Mouse (Mus musculus) hindbrain, embryonic 10.5 days (tissue): Measurements from ENCODE around the gene Tmem189. TPM values are rescaled to one million over a fixed set of nuclear protein-coding genes. Genes with fewer than 3 reads are reported as not detected.

Source experiments
- DNase-seq: peaks from one replicate; pipeline ENCODE4 v3.0.0-alpha.2; 2017; ENCODE audit warnings: low spot score
- H3K27ac ChIP-seq: fragments of 300-500 bp; sonication (generic); 2 replicates; pipeline ENCODE4 v1.5.1; 2016; ENCODE audit warnings: mild to moderate bottlenecking, moderate library complexity
- H3K27me3 ChIP-seq: fragments of 300-500 bp; sonication (generic); 2 replicates; pipeline ENCODE4 v1.6.1; 2016; ENCODE audit warnings: mild to moderate bottlenecking; ENCODE audit not compliant: poor library complexity, insufficient read depth, severe bottlenecking
- H3K36me3 ChIP-seq: fragments of 300-500 bp; sonication (generic); 2 replicates; pipeline ENCODE4 v1.6.1; 2016; ENCODE audit warnings: mild to moderate bottlenecking, moderate library complexity
- H3K4me1 ChIP-seq: fragments of 300-500 bp; sonication (generic); replicated peaks from 2 replicates; pipeline ENCODE4 v1.6.1; 2016; ENCODE audit warnings: mild to moderate bottlenecking
- H3K4me3 ChIP-seq: fragments of 300-500 bp; sonication (generic); 2 replicates; pipeline ENCODE4 v1.5.1; 2016; ENCODE audit warnings: mild to moderate bottlenecking, moderate library complexity
- H3K9me3 ChIP-seq: fragments of 300-500 bp; sonication (generic); 2 replicates; pipeline ENCODE4 v1.6.1; 2016; ENCODE audit warnings: mild to moderate bottlenecking, moderate library complexity
- WGBS: fragments of 180-500 bp; shearing (Covaris S2); methylation state at CpG from one replicate; pipeline ENCODE4 v1.1.7; 2016; 5-methylcytosine and 5-hydroxymethylcytosine counted together
- polyA plus RNA-seq: library from polyadenylated mRNA; unstranded; fragments of >200 nt; fragmentation: Nextera tagmentation; extraction: Ambion mirVana; gene quantifications from 2 replicates; pipeline ENCODE4 v1.2.1, GENCODE M21; 2016

The Tmem189 gene
- polyA plus RNA-seq, 1 experiment from 2014 or later = 41.2 TPM

DNA sequence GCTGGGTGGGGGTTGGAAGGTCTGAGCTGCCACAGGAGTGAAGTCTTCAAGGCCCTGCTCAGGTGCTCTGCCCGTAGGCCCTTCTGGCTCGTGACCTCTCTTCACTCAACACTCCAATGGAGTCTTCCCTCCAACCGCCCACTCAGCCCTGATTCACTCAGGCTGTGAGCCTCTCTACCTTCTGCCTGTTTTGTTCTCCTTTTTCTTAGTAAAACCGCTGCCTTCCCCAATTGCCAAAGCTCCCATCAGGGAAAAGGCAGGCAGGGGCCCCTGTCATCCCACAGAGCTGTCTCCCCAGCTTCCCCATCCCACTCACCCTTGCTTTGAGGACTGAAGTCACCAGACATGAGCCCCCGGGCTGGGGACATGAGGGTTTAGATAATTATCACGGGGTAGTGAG, 25.4 kb upstream of the Tmem189 start:
- no peaks in the 10 kb centered on the region for H3K36me3 ChIP-seq
- H3K9me3 ChIP-seq = no peaks in the 10 kb centered on the region
- no peak for DNase-seq
- no peak overlapping the region for H3K4me3 ChIP-seq
- no peak overlapping the region for H3K27ac ChIP-seq
- 0 out of 2 replicates have a peak, but pooled peaks cover 3% of the 10 kb centered on the region for H3K27me3 ChIP-seq
- WGBS = 75% methylated on average over 6 of the region's 6 CpGs
- peaks cover 11% of the 10 kb centered on the region; the same call in 1 of the 2 replicates for H3K4me1 ChIP-seq

DNA sequence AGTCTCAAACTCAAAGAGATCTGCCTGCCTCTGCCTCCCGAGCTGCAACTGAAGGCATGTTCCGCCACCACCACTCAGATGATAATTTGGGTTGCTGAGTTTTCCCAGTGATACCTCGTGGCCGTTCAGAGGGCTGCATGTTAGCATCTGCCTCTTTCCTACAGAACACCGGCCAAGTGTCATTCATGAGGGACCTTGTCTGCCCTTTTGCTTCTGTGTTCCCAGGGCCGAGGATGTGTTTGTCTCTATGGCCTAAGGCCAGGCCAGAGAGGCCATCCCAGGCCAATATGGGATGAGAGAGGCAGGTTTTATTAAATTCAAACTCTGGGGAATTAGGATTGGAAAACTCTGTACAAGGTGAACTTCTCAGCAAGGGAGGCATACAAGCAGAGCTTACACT, 24.7 kb upstream of the Tmem189 start:
- Histone ChIP-seq H3K36me3 (no peaks in the 10 kb centered on the region), H3K4me3 (no peak overlapping the region), H3K9me3 (no peaks in the 10 kb centered on the region), H3K27me3 (0 out of 2 replicates have a peak, but pooled peaks cover 5% of the 10 kb centered on the region), H3K27ac (no peak overlapping the region), H3K4me1 (peaks cover 12% of the 10 kb centered on the region; the same call in 1 of the 2 replicates)
- 89% methylated on average over 6 of the region's 6 CpGs for WGBS
- no peak for DNase-seq

- Histone ChIP-seq H3K27me3 (peaks cover 13% of the 10 kb centered on the region; the same call in 1 of the 2 replicates), H3K4me1 (peaks cover 19% of the 10 kb centered on the region), H3K4me3 (no peak overlapping the region), H3K27ac (no peak overlapping the region), H3K9me3 (no peaks in the 10 kb centered on the region), H3K36me3 (no peaks in the 10 kb centered on the region)
- DNase-seq = no peak
- WGBS = 79% methylated on average over 19 of the region's 23 CpGs
These were observed 23.5 kb upstream of the Tmem189 start for GRCm38 (mm10) chr2:167712872-167713821.

DNA sequence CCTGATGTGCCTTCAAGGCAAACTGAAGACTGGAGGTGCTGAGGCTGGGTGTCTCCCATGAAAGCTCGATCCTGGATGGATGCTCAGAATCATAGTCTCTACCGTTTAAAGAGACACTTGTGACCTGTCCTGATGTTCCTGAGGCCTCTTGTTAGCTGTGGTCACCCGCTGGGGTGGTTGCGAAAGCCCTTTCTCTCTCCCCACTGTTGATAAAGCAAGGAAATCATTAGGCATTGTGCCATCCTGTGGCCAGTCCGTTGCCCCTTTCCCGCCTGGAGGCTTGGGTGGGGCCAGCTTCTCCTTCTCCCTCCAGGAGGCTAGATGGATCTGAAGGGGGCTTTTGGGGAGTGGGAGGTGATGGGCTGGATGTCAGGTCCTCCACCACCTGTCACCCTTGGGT, 21.0 kb upstream of the Tmem189 start:
- WGBS = 59% methylated on average over 6 of the region's 6 CpGs
- no peak overlapping the region for H3K27ac ChIP-seq

GRCm38 (mm10) chr2:167709969-167710368, 20.3 kb upstream of the Tmem189 start:
- H3K27me3 ChIP-seq = peaks cover 13% of the 10 kb centered on the region; the same call in 1 of the 2 replicates
- H3K4me1 ChIP-seq = peaks cover 24% of the 10 kb centered on the region
- H3K9me3 ChIP-seq = no peaks in the 10 kb centered on the region
- H3K4me3 ChIP-seq = no peak overlapping the region
- no peak for DNase-seq
- 63% methylated on average over 6 of the region's 6 CpGs for WGBS
- H3K27ac ChIP-seq = no peak overlapping the region
- no peaks in the 10 kb centered on the region for H3K36me3 ChIP-seq

More for the DNA sequence above, 21.0 kb upstream of the Tmem189 start:
- no peak for DNase-seq
- Histone ChIP-seq H3K4me1 (peaks cover 24% of the 10 kb centered on the region), H3K36me3 (no peaks in the 10 kb centered on the region), H3K9me3 (no peaks in the 10 kb centered on the region), H3K4me3 (no peak overlapping the region), H3K27me3 (peaks cover 13% of the 10 kb centered on the region; the same call in 1 of the 2 replicates)

GRCm38 (mm10) chr2:167708373-167708772, 18.8 kb upstream of the Tmem189 start:
- Histone ChIP-seq H3K27ac (0 out of 2 replicates have a peak overlapping the region, but pooled peaks have one; percentile 35), H3K9me3 (no peaks in the 10 kb centered on the region), H3K36me3 (no peaks in the 10 kb centered on the region), H3K4me3 (no peak overlapping the region), H3K27me3 (peaks cover 13% of the 10 kb centered on the region), H3K4me1 (peaks cover 31% of the 10 kb centered on the region)
- WGBS = 68% methylated on average over 15 of the region's 15 CpGs
- no peak for DNase-seq

DNA sequence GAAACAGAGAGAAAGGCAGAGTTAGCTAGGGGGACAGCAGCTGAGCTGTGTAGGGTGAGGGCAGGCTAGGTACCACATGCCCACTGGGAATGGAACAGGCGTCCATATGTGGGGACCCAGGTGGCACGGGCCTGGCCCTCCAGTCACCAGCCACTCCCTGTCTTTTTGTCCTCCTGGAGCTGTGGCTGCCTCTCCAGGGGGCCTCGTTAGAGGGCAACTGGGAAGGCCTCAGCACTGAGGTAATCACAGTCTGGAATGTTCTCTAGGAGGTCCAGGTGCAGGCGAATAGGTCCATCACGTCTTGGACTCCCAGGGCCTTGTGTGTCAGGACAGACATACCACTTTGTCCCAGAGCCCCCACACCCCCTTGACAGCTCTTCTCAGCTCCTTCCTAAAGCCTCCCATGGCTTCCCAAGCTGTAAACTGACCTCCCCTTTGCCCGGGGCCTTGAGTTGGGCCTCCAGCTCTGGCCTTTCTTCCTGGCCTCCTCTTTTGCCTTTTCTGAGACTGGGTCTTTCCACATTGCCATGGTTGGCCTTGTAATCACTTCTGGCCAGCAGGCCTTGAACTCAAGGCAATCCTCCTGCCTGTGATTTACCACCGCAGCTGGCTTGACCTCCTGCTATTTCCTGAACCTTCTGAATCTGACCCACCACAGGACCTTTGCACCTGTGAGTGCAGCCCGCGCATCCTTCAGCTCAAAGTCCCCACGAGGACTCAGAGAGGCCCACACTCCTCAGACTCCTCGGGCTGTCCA, 16.7 kb upstream of the Tmem189 start:
- H3K27me3 ChIP-seq = peaks cover 13% of the 10 kb centered on the region
- 76% methylated on average over 11 of the region's 11 CpGs for WGBS

GRCm38 (mm10) chr2:167704409-167704808, 14.8 kb upstream of the Tmem189 start:
- 89% methylated on average over 4 of the region's 4 CpGs for WGBS
- H3K9me3 ChIP-seq = no peaks in the 10 kb centered on the region
- 0 out of 2 replicates have a peak overlapping the region, but pooled peaks have one; percentile 3 for H3K27ac ChIP-seq
- no peak for DNase-seq
- H3K4me3 ChIP-seq = no peak overlapping the region
- peaks cover 8% of the 10 kb centered on the region for H3K27me3 ChIP-seq
- peaks cover 26% of the 10 kb centered on the region for H3K4me1 ChIP-seq
- H3K36me3 ChIP-seq = no peaks in the 10 kb centered on the region

More for the DNA sequence above, 16.7 kb upstream of the Tmem189 start:
- 0 out of 2 replicates have a peak overlapping the region, but pooled peaks have one; percentile 9 for H3K27ac ChIP-seq
- no peaks in the 10 kb centered on the region for H3K9me3 ChIP-seq
- DNase-seq = no peak
- H3K36me3 ChIP-seq = no peaks in the 10 kb centered on the region
- no peak overlapping the region for H3K4me3 ChIP-seq
- peaks cover 35% of the 10 kb centered on the region for H3K4me1 ChIP-seq

DNA sequence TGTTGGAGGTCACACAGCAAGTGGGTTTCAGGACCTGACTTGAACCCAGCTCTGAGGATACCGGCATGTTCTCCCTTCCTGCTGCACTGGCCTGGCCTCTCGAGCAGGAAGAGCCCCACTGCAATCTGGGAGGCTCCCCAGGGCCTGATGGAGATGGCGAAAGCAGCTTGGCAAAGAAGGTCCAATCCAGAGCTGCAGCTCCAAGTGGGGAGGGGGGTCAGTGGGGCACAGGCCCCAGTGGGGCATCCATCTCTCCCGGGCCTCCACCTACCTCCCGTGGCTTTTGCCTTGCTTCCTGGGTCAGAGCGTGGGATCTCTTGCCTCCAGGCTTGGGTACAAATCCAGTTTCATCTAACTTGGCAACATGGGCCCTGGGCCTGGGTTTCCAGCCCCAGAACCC, 12.5 kb upstream of the Tmem189 start:
- Histone ChIP-seq H3K9me3 (no peaks in the 10 kb centered on the region), H3K27me3 (no peaks in the 10 kb centered on the region; the same call in none of the 2 replicates), H3K36me3 (no peaks in the 10 kb centered on the region), H3K4me3 (no peak overlapping the region), H3K4me1 (peaks cover 18% of the 10 kb centered on the region; the same call in 1 of the 2 replicates), H3K27ac (no peak overlapping the region)
- 71% methylated on average over 6 of the region's 6 CpGs for WGBS
- DNase-seq = no peak

DNA sequence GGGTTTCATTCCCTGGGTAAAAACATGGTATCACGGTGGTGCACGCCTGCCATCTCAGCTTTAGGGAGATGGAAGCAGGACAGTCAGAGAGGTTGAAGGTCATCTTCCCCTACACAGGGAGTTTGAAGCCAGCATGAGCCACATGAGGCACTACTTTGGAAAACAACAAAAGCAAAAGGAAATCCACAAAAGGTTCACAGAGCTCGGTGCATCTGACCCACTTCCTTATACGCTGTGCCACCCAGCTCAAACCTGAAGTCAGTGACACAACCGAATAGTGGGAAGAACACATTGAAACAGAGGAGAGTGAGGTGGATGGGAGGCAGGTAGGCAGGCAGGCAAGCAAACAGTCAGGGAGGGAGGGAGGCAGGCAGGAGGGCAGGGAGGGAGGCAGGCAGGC, 11.8 kb upstream of the Tmem189 start:
- Histone ChIP-seq H3K36me3 (no peaks in the 10 kb centered on the region), H3K27me3 (no peaks in the 10 kb centered on the region; the same call in none of the 2 replicates), H3K9me3 (no peaks in the 10 kb centered on the region), H3K4me1 (peaks cover 18% of the 10 kb centered on the region; the same call in 1 of the 2 replicates), H3K27ac (no peak overlapping the region), H3K4me3 (no peak overlapping the region)
- WGBS = 76% methylated on average over 5 of the region's 5 CpGs
- DNase-seq = no peak

DNA sequence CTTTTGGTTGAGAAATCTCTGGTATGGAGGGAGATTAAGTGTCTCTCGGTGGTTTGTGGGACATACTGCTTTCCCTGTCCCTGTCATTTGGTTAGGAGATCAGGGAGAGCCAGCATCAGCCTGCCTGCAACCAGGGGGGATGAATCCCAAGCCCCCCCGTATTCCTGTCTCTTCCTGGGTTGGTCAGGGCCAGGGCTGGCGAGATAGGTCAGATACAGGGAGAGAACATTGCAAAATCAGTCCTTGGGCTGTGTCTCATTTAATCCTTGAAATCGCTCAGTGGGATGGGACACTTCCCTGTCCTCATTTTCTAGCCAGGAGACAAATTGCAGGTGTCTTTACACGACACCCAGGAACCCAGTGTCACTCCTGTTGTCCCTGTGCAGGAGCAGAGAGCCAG, 10.4 kb upstream of the Tmem189 start:
- no peaks in the 10 kb centered on the region; the same call in 1 of the 2 replicates for H3K27me3 ChIP-seq
- WGBS = 83% methylated on average over 5 of the region's 5 CpGs
- DNase-seq = no peak
- peaks cover 6% of the 10 kb centered on the region for H3K9me3 ChIP-seq
- H3K27ac ChIP-seq = no peak overlapping the region
- peaks cover 25% of the 10 kb centered on the region for H3K4me1 ChIP-seq
- H3K36me3 ChIP-seq = no peaks in the 10 kb centered on the region
- H3K4me3 ChIP-seq = no peak overlapping the region

GRCm38 (mm10) chr2:167697902-167698301, 8.3 kb upstream of the Tmem189 start:
- DNase-seq = no peak
- Histone ChIP-seq H3K9me3 (peaks cover 9% of the 10 kb centered on the region), H3K4me3 (no peak overlapping the region), H3K27ac (no peak overlapping the region), H3K36me3 (no peaks in the 10 kb centered on the region), H3K4me1 (peaks cover 18% of the 10 kb centered on the region), H3K27me3 (no peaks in the 10 kb centered on the region; the same call in 1 of the 2 replicates)
- WGBS = 65% methylated on average over 5 of the region's 5 CpGs
